Mouse (Mus musculus): Measurements from ENCODE around the gene Tssk4. TPM values are rescaled to one million over a fixed set of nuclear protein-coding genes. Genes with fewer than 3 reads are reported as not detected.

The Tssk4 gene
- polyA plus RNA-seq (2015; fragmentation: Nextera tagmentation; extraction: Ambion mirVana): 0.30 and 0.31 TPM in 2 replicates

DNA sequence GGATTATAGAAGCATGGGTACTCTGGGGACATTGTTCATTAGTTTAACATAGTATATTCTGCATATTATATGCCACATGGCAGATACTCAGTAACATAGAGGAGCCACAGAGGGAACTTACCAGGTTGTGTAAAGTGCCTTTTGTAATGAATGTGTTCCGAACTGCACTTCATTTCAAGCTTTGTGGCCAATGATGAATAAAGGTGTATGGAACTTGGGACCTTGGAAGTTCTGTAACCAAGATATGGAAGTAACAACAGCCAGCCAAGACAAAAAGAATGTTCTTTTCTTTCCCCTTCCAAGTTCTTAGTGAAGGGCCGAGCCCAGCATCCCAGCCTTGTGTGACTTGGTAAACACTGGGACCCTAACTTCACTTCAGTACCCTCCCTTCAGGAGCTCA lies at the start of gene Tssk4:
TSS of gene Tssk4 (plus strand) at position 301 of the 400 bp plus-strand sequence.
- Histone ChIP-seq H3K4me2 (no peak within 1 kb of the TSS), H3K27ac (replicated peaks) (no peak within 1 kb of the TSS), H3K27me3 (no peaks in the 10 kb centered on the region), H3K9me3 (no peaks in the 10 kb centered on the region), H3K4me3 (no peak within 1 kb of the TSS), H3K36me3 (no peaks in the 10 kb centered on the region; the same call in 1 of the 2 replicates), H3K4me1 (replicated peaks) (peaks cover 5% of the 10 kb centered on the region), H3K9ac (no peak within 1 kb of the TSS)
- whole genome bisulfite sequencing: 93% methylated on average over 2 of the region's 2 CpGs
- no peak for ATAC-seq (ENCODE audit: low read depth)

DNA sequence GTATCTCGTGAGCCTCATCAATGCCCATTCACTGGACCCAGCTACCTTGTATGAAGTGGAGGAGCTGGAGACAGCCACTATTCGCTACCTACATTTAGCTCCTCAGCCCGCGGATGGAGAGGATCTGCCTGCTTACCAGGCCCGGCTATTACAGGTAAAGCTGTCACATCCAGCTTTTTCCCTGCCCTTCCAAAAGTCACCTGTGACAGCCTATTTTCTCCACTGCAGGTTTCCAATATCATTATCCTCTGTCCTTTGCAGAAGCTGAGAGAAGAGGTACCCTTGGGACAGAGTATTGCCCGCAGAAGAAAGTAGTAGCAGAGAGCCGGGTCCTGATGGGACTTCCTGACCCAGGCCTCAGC lies 46.7 kb upstream of the Tssk4 start, which contains the start of gene Irf9:
TSS of gene Irf9 (plus strand) at position 301 of the 362 bp plus-strand sequence.
- Histone ChIP-seq H3K4me3 (peak within 1 kb of the TSS; percentile 30), H3K36me3 (peaks cover 93% of the 10 kb centered on the region), H3K9me3 (no peaks in the 10 kb centered on the region), H3K4me2 (peak within 1 kb of the TSS; percentile 50), H3K4me1 (replicated peaks) (peaks cover 12% of the 10 kb centered on the region), H3K27ac (replicated peaks) (peak within 1 kb of the TSS; percentile 55; the same call in 1 of the 2 replicates), H3K9ac (0 out of 2 replicates have a peak within 1 kb of the TSS, but pooled peaks have one; percentile 18), H3K27me3 (no peaks in the 10 kb centered on the region)
- WGBS: 89% methylated on average over 7 of the region's 7 CpGs
- 0 out of 2 replicates have a peak, but pooled peaks have one; percentile 16 for ATAC-seq (ENCODE audit: low read depth)

DNA sequence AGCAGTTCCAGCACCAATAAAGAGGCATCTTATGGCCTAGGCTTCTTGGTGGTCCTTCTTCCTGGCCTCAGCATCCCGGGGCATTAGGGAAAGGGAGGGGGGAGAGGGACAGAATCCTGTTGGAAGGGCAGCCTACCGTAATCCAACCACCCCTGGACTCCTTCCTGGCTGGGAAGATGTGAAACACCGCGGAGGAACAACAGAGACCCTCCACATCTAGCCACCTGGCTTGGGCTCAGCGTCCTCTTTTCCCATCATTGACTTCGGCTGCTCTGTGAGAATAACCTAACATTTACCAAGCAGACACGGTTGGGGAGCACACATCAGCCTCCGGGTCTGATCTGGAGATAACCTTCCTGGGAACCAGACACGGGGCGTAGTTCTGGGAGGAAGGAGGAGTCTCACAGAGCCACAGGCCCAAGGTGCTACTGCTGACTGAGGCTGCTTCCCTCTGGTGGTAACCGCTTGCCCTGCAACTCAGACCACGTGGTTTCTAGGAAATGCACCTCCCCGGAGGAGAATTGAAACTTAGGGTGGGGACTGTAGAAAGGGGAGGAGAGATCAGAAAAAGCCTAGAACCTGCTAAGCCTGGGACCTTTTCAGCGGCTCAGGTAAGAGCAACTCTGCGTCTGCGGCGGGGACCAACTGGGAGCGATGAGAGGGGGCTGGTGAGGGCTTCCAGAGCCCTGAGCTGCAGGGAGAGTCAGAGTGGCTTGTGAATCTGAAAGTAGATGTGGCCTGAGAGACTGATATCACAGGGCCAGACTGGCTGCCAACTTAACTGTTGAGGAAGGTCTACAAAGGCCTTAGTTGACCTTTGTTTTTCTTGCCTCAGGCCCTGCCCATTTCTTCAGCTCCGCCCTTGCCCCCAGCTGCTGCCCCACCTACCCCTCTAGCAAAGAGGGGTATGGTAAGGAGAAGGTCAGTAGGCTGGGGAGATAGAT lies 46.1 kb upstream of the Tssk4 start:
- Histone ChIP-seq H3K27ac (replicated peaks) (peak overlapping the region; percentile 55; the same call in 1 of the 2 replicates), H3K9ac (0 out of 2 replicates have a peak overlapping the region, but pooled peaks have one; percentile 18)
- 23% methylated on average over 19 of the region's 19 CpGs for WGBS

DNA sequence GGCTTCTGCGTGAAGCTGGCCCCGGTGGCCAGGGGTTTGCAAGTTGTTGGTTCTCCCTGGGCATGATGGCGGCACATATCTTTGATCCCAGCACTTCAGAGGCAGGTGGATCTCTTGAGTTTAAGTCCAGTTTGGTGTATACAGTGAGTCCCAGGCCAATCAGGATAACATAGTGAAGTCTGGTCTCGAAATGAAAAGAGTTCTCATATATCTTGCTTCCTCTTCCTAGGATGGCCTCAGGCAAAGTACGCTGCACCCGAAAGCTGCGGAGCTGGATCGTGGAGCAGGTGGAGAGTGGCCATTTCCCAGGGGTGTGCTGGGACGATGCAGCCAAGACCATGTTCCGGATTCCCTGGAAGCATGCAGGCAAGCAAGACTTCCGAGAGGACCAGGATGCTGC lies 45.2 kb upstream of the Tssk4 start:
- Histone ChIP-seq H3K27ac (replicated peaks) (no peak overlapping the region), H3K27me3 (no peaks in the 10 kb centered on the region), H3K4me3 (no peak overlapping the region), H3K4me2 (no peak overlapping the region), H3K4me1 (replicated peaks) (peaks cover 12% of the 10 kb centered on the region), H3K36me3 (peaks cover 93% of the 10 kb centered on the region), H3K9ac (no peak overlapping the region), H3K9me3 (no peaks in the 10 kb centered on the region)
- WGBS: 82% methylated on average over 11 of the region's 11 CpGs
- ATAC-seq (ENCODE audit: low read depth): no peak

More for the DNA sequence above, 46.1 kb upstream of the Tssk4 start:
- Histone ChIP-seq H3K27me3 (no peaks in the 10 kb centered on the region), H3K36me3 (peaks cover 93% of the 10 kb centered on the region), H3K4me3 (peak overlapping the region; percentile 30), H3K9me3 (no peaks in the 10 kb centered on the region), H3K4me2 (peak overlapping the region; percentile 50), H3K4me1 (replicated peaks) (peaks cover 12% of the 10 kb centered on the region)
- ATAC-seq (ENCODE audit: low read depth): peak; percentile 85

DNA sequence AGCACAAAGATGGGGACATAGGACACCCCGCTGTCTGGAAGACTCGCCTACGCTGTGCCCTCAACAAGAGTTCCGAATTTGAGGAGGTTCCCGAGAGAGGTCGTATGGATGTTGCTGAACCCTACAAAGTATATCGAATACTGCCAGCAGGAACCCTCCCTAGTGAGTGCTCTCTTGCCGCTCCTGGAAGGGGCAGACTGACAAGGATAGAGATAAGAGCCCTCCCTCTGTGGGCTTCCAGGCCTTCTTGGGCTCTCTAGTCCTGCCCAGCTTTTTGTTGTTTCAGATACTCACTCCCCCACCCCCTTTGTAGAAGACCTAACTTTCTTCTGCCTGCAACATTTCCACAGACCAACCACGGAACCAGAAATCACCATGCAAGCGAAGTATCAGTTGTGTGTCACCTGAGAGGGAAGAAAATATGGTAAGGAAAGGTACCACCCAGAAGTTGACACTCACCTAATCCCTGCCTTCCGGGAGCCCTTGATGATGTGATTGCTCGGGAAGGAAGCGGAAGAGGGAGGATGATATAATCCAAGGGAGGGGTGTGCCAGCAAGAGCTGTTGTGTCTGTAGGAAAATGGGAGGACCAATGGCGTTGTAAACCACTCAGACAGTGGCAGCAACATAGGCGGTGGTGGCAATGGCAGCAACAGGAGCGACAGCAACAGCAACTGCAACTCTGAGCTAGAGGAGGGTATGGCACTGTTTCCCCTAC lies 44.1 kb upstream of the Tssk4 start:
- WGBS: 93% methylated on average over 16 of the region's 16 CpGs
- Histone ChIP-seq H3K27me3 (no peaks in the 10 kb centered on the region), H3K4me2 (no peak overlapping the region), H3K9ac (no peak overlapping the region), H3K36me3 (peaks cover 89% of the 10 kb centered on the region), H3K4me3 (no peak overlapping the region), H3K4me1 (replicated peaks) (peaks cover 12% of the 10 kb centered on the region), H3K9me3 (no peaks in the 10 kb centered on the region), H3K27ac (replicated peaks) (no peak overlapping the region)
- no peak for ATAC-seq (ENCODE audit: low read depth)

DNA sequence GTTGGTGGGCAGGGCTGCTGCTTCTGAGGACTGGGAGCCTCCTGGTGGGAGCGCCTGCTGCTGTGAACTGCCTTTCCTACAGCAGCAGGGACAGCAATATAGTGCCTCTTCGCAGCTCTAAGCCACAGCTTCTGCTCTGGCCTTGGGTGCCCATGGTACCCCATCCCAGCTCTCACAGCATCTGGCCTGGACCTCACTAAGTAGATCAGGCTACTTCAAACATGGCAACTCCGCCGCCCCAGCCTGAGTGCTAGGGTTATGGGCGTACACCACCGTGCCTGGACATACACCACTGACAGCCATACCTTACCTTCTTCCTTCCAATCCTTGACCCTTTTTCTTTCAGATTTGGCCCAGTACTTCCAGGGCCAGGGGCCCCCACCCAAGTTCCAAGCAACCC lies 41.6 kb upstream of the Tssk4 start:
- H3K4me3 ChIP-seq: no peak overlapping the region
- no peak overlapping the region for H3K9ac ChIP-seq
- H3K36me3 ChIP-seq: peaks cover 67% of the 10 kb centered on the region
- H3K4me1 ChIP-seq (replicated peaks): peaks cover 11% of the 10 kb centered on the region
- ATAC-seq (ENCODE audit: low read depth): no peak
- WGBS: 96% methylated on average over 6 of the region's 6 CpGs
- no peak overlapping the region for H3K27ac ChIP-seq (replicated peaks)
- no peaks in the 10 kb centered on the region for H3K27me3 ChIP-seq
- H3K9me3 ChIP-seq: no peaks in the 10 kb centered on the region
- H3K4me2 ChIP-seq: no peak overlapping the region

DNA sequence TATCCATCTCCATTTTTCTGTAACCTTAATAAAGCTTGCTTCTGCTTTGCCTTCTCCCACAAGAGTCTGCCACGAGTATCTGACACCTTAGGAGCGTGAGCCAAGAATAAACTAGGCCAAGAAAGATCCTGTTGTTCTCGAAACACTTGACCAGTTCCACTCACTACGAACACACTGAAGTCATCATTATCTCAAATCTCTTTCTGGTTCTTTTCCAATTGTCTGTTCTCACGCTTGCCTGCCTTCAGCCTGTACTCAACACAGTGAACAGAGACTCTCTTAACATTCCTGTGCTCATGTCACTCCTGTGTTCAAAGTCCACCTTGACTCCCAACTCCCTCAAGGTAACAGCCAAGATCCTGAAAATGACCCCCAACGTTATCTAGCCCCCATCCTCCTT lies 36.6 kb upstream of the Tssk4 start:
- H3K9ac ChIP-seq: no peak overlapping the region
- H3K4me3 ChIP-seq: no peak overlapping the region
- H3K4me2 ChIP-seq: no peak overlapping the region
- H3K9me3 ChIP-seq: no peaks in the 10 kb centered on the region
- no peaks in the 10 kb centered on the region for H3K27me3 ChIP-seq
- H3K36me3 ChIP-seq: peaks cover 24% of the 10 kb centered on the region
- no peak overlapping the region for H3K27ac ChIP-seq (replicated peaks)
- 0 out of 2 replicates have a peak, but pooled peaks cover 4% of the 10 kb centered on the region for H3K4me1 ChIP-seq (replicated peaks)
- 80% methylated on average over 6 of the region's 6 CpGs for WGBS
- ATAC-seq (ENCODE audit: low read depth): no peak

DNA sequence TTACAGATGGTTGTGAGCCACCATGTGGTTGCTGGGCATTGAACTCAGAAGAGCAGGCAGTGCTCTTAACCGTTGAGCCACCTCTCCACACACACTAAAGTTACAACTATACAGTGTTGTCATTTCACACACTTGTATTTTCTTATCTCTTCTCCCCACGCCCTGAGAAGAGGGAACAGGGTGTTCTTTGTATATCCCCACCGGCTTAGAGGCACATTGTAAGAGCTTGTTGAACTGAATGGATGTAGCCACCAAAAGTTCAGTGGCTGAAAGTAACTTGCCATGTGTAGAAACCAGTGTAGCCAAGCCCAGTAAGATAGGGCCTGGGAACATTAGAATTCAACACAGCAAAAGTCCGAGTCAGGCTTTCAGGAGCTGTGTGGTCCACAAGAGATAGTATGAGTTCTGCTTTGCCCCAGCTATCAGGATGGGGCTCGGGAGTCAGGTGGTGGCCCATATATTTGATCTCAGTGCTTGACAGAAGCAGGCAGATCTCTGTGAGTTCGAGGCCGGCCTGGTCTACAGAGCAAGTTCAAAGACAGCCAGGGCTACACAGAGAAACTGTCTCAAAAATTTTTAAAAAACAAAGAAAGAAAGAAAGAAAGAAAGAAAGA lies 35.3 kb upstream of the Tssk4 start:
- H3K27ac ChIP-seq (replicated peaks): no peak overlapping the region
- H3K4me2 ChIP-seq: no peak overlapping the region
- no peak for ATAC-seq (ENCODE audit: low read depth)
- no peaks in the 10 kb centered on the region for H3K9me3 ChIP-seq
- no peaks in the 10 kb centered on the region for H3K27me3 ChIP-seq
- no peak overlapping the region for H3K9ac ChIP-seq
- 83% methylated on average over 7 of the region's 7 CpGs for WGBS
- H3K36me3 ChIP-seq: peaks cover 11% of the 10 kb centered on the region
- 0 out of 2 replicates have a peak, but pooled peaks cover 4% of the 10 kb centered on the region for H3K4me1 ChIP-seq (replicated peaks)
- no peak overlapping the region for H3K4me3 ChIP-seq

DNA sequence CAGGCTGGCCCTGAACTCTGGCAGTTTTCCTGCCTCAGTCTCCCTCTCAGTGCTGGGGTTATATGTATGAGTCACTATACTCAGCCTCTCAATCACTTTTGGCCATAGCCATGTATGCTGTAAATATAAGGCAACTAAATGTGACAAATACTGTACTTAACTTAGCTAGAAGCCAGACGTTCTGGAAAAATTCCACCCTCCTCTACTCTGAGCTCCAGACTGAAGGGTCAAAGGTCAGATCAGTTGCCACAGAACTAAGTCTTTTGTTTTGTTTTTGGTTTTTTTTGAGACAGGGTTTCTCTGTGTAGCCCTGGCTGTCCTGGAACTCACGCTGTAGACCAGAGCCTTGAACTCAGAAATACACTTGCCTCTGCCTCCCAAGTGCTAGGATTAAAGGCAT lies 34.1 kb upstream of the Tssk4 start:
- Histone ChIP-seq H3K27me3 (no peaks in the 10 kb centered on the region), H3K27ac (replicated peaks) (no peak overlapping the region)
- no peak for ATAC-seq (ENCODE audit: low read depth)

DNA sequence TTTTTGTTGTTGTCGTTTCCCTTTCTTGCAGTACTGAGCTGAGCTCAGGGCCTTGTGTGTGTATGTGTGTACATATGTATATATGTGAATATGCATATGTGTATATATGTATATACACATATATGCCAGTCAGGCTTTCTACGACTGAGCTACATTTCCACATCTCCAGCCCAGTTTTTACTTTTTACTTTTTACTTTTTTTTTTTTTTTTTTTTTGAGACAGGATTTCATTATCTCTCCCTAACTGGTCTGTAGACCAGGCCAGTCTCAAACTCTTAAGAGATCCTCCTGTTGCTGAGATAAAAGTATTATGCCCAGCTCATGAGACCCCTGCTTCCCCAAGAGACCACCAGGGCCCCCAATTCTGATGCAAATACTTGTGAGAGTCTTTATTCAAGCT lies 33.1 kb upstream of the Tssk4 start:
- H3K9me3 ChIP-seq: no peaks in the 10 kb centered on the region
- H3K27me3 ChIP-seq: no peaks in the 10 kb centered on the region
- no peak overlapping the region for H3K27ac ChIP-seq (replicated peaks)
- no peak overlapping the region for H3K4me3 ChIP-seq
- 0 out of 2 replicates have a peak, but pooled peaks cover 4% of the 10 kb centered on the region for H3K4me1 ChIP-seq (replicated peaks)
- no peak overlapping the region for H3K4me2 ChIP-seq
- H3K36me3 ChIP-seq: no peaks in the 10 kb centered on the region
- 73% methylated on average over 2 of the region's 2 CpGs for WGBS
- no peak for ATAC-seq (ENCODE audit: low read depth)
- H3K9ac ChIP-seq: no peak overlapping the region

More for the DNA sequence above, 34.1 kb upstream of the Tssk4 start:
- no peaks in the 10 kb centered on the region for H3K9me3 ChIP-seq
- no peak overlapping the region for H3K4me3 ChIP-seq
- 0 out of 2 replicates have a peak, but pooled peaks cover 2% of the 10 kb centered on the region for H3K36me3 ChIP-seq
- no peak overlapping the region for H3K9ac ChIP-seq
- 63% methylated on average over 2 of the region's 2 CpGs for WGBS
- 0 out of 2 replicates have a peak, but pooled peaks cover 4% of the 10 kb centered on the region for H3K4me1 ChIP-seq (replicated peaks)
- no peak overlapping the region for H3K4me2 ChIP-seq

DNA sequence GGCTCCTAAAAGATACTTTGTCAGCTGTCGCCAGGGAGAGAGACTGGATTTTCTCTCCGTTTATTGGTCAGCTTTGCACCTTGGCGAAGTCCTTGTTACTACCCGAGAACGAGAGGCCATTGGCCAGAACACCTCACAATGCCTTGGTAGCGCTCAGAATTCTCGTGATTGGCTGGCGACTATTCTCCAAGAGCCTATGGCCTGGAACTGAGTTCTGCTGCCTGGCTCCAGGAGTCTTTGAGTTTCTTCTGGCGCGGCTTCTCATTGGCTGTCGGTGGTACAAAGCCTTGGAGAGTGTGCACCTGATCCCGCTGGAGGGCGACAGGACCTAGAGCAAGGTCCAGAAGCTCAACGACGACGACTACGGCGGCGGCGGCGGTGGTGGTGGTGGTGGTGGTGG lies 32.2 kb upstream of the Tssk4 start, which contains the start of gene Rec8:
TSS of gene Rec8 (plus strand) at position 216 of the 400 bp plus-strand sequence.
- Histone ChIP-seq H3K9ac (peak within 1 kb of the TSS; percentile 57), H3K27ac (replicated peaks) (peak within 1 kb of the TSS; percentile 30; the same call in 1 of the 2 replicates)
- 19% methylated on average over 21 of the region's 21 CpGs for WGBS

More for the DNA sequence above, 32.2 kb upstream of the Tssk4 start, which contains the start of gene Rec8:
- Histone ChIP-seq H3K4me1 (replicated peaks) (0 out of 2 replicates have a peak, but pooled peaks cover 4% of the 10 kb centered on the region), H3K4me3 (peak within 1 kb of the TSS; percentile 36), H3K27me3 (no peaks in the 10 kb centered on the region), H3K4me2 (peak within 1 kb of the TSS; percentile 44), H3K9me3 (no peaks in the 10 kb centered on the region), H3K36me3 (no peaks in the 10 kb centered on the region)
- peak; percentile 85 for ATAC-seq (ENCODE audit: low read depth)
